9 mouse cellular contexts compared by ENCODE assay signal in the genomic region with DNA sequence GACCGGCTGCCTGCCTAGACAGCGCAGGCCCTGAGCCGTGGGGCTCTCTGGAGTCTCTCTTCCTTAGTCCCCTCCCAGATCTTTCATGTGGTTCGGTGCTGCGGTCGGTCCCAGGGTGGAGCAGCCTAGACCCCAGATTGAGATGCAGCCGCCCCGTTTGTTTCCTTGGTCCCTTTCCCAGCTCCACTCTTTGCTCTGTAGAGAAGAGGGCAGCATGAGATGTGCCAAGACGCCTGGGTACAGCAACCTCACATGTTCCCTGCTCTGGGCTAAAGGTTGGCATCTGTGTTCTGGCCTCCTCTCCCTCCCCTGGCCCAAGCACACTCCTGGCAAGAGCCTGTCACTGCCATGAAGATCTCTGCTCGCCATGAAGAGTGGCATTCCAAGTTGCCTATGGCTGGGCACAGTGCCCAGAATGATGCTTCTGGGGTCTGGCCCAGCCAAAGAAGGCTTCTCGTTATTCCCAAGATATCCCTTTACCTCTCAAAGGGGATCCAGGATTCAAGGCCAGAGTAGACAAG. TPM values are rescaled to one million over a fixed set of nuclear protein-coding genes. Genes with fewer than 3 reads are reported as not detected.
A peak's percentile ranks its signal among the peaks of the same experiment; 100 is the strongest.
DNase-seq lines count a peak whose midpoint lies in the region; ATAC-seq and TF ChIP-seq lines count a peak whose summit lies in the region.
"Had no signal": no experiment of that assay in that cellular context is flagged by ENCODE, and none has a peak within 500 bp of the region (broad histone marks: within the 10 kb centered on the region; RNA-seq: fewer than 3 reads in every experiment).

No protein-coding gene starts in this region.

- peaks cover 14% of the 10 kb centered on the region for H3K79me3 ChIP-seq in C2C12 (ENCODE audit: low read depth)

- H3ac ChIP-seq in C2C12 (ENCODE audit: control insufficient read depth, insufficient read length, low read depth) = peak overlapping the region; percentile 62

- peaks cover 95% of the 10 kb centered on the region for H3K4me1 ChIP-seq in forebrain, embryonic 10.5 days
- H3K4me1 ChIP-seq in forebrain, embryonic 11.5 days (replicated peaks; ENCODE audit: control insufficient read depth, insufficient read depth, low read length) = peaks cover 41% of the 10 kb centered on the region
- H3K4me1 ChIP-seq in forebrain, embryonic 14.5 days (ENCODE audit: control insufficient read depth, insufficient read depth, low read length) = peaks cover 48% of the 10 kb centered on the region
- H3K4me1 ChIP-seq in limb, embryonic 11.5 days (ENCODE audit: control insufficient read depth, insufficient read depth, low read length) = peaks cover 20% of the 10 kb centered on the region

- ATAC-seq in forebrain, embryonic 11.5 days (replicated peaks; ENCODE audit: low FRiP score) = no peak
- ATAC-seq in forebrain, embryonic 14.5 days = no peak
- ATAC-seq in limb, embryonic 11.5 days (ENCODE audit: insufficient number of reproducible peaks, low FRiP score, low TSS enrichment, low read depth) = no peak
- no peak for ATAC-seq in monocyte, adult 5-6 weeks (replicated peaks; ENCODE audit: insufficient number of reproducible peaks, low FRiP score, low TSS enrichment, poor library complexity, severe bottlenecking)

- WGBS in forebrain, embryonic 10.5 days = 84% methylated on average over 11 of the region's 11 CpGs
- WGBS in forebrain, embryonic 11.5 days = 85% methylated on average over 11 of the region's 11 CpGs
- 59% methylated on average over 11 of the region's 11 CpGs for WGBS in forebrain, embryonic 14.5 days
- 76% methylated on average over 11 of the region's 11 CpGs for WGBS in limb, embryonic 11.5 days

- H3K27ac ChIP-seq in forebrain, embryonic 10.5 days = peak overlapping the region; percentile 77
- no peak overlapping the region; the same call in 1 of the 2 replicates for H3K27ac ChIP-seq in forebrain, embryonic 11.5 days (ENCODE audit: low read depth, low read length)
- peak overlapping the region; percentile 70 for H3K27ac ChIP-seq in forebrain, embryonic 14.5 days (ENCODE audit: low read depth, low read length)
- H3K27ac ChIP-seq in limb, embryonic 11.5 days (replicated peaks; ENCODE audit: low read depth, low read length) = 0 out of 2 replicates have a peak overlapping the region, but pooled peaks have one; percentile 15

- H3K9me3 ChIP-seq in forebrain, embryonic 10.5 days = no peaks in the 10 kb centered on the region
- H3K9me3 ChIP-seq in forebrain, embryonic 11.5 days (ENCODE audit: control insufficient read depth, low read length) = no peaks in the 10 kb centered on the region
- H3K9me3 ChIP-seq in forebrain, embryonic 14.5 days (replicated peaks; ENCODE audit: control insufficient read depth, low read length) = no peaks in the 10 kb centered on the region
- no peaks in the 10 kb centered on the region for H3K9me3 ChIP-seq in limb, embryonic 11.5 days (ENCODE audit: control insufficient read depth, low read length)

- no peaks in the 10 kb centered on the region for H3K36me3 ChIP-seq in forebrain, embryonic 10.5 days (replicated peaks)
- H3K36me3 ChIP-seq in forebrain, embryonic 11.5 days (ENCODE audit: control insufficient read depth, insufficient read depth, low read length) = no peaks in the 10 kb centered on the region
- H3K36me3 ChIP-seq in C2C12 (ENCODE audit: control insufficient read depth, insufficient read depth) = peaks cover 24% of the 10 kb centered on the region
- H3K36me3 ChIP-seq in forebrain, embryonic 14.5 days (ENCODE audit: control insufficient read depth, insufficient read depth, low read length) = no peaks in the 10 kb centered on the region
- peaks cover 4% of the 10 kb centered on the region; the same call in 1 of the 2 replicates for H3K36me3 ChIP-seq in limb, embryonic 11.5 days (ENCODE audit: control insufficient read depth, insufficient read depth, low read length)

- H3K9ac ChIP-seq in forebrain, embryonic 11.5 days (ENCODE audit: low read length) = no peak overlapping the region
- no peak overlapping the region for H3K9ac ChIP-seq in forebrain, embryonic 14.5 days (ENCODE audit: low read length)
- no peak overlapping the region for H3K9ac ChIP-seq in limb, embryonic 11.5 days (ENCODE audit: low read length)

- H3K79me2 ChIP-seq in C2C12 (ENCODE audit: control insufficient read depth, insufficient read depth) = peaks cover 44% of the 10 kb centered on the region

- TF ChIP-seq CTCF in C2C12 (IDR thresholded peaks at IDR 0.05; ENCODE audit: control insufficient read depth, insufficient read depth, insufficient read length) = no peak

- H3K4me3 ChIP-seq in forebrain, embryonic 10.5 days = no peak overlapping the region
- H3K4me3 ChIP-seq in forebrain, embryonic 11.5 days (ENCODE audit: low read depth, low read length) = no peak overlapping the region
- H3K4me3 ChIP-seq in C2C12 (ENCODE audit: insufficient read depth, poor library complexity, severe bottlenecking) = no peak overlapping the region
- no peak overlapping the region for H3K4me3 ChIP-seq in forebrain, embryonic 14.5 days (ENCODE audit: low read depth, low read length)
- no peak overlapping the region for H3K4me3 ChIP-seq in limb, embryonic 11.5 days (ENCODE audit: low read depth, low read length)

- DNase-seq in forebrain, embryonic 10.5 days (ENCODE audit: extremely low spot score, low spot score) = no peak
- DNase-seq in forebrain, embryonic 11.5 days (ENCODE audit: low spot score) = no peak
- peak; percentile 60 for DNase-seq in forebrain, embryonic 14.5 days (ENCODE audit: low spot score)
- no peak for DNase-seq in limb, embryonic 11.5 days (ENCODE audit: low spot score)
- no peak for DNase-seq in right cerebral cortex, postnatal 36 days (ENCODE audit: low spot score in 2 of 2)
- no peak for DNase-seq in urinary bladder, postnatal 14 days (ENCODE audit: low spot score)

- no peak overlapping the region for H3K4me2 ChIP-seq in forebrain, embryonic 11.5 days (ENCODE audit: low read depth, low read length, severe bottlenecking)
- no peak overlapping the region for H3K4me2 ChIP-seq in forebrain, embryonic 14.5 days (ENCODE audit: low read length)
- H3K4me2 ChIP-seq in limb, embryonic 11.5 days (ENCODE audit: low read depth, severe bottlenecking) = no peak overlapping the region

- H3K27me3 ChIP-seq in forebrain, embryonic 10.5 days (ENCODE audit: poor library complexity, severe bottlenecking) = no peaks in the 10 kb centered on the region
- no peaks in the 10 kb centered on the region for H3K27me3 ChIP-seq in forebrain, embryonic 11.5 days (ENCODE audit: control insufficient read depth, insufficient read depth, low read length)
- no peaks in the 10 kb centered on the region for H3K27me3 ChIP-seq in C2C12 (ENCODE audit: control insufficient read depth, insufficient read depth, insufficient read length)
- H3K27me3 ChIP-seq in forebrain, embryonic 14.5 days (replicated peaks; ENCODE audit: control insufficient read depth, insufficient read depth, low read length) = no peaks in the 10 kb centered on the region
- H3K27me3 ChIP-seq in limb, embryonic 11.5 days (ENCODE audit: control insufficient read depth, insufficient read depth, low read length) = no peaks in the 10 kb centered on the region

TF ChIP-seq in C2C12, 6 proteins besides CTCF, POLR2A, EP300 and RAD21:
- no peak for TF ChIP-seq MAX (IDR thresholded peaks at IDR 0.05)
- TF ChIP-seq MYOG (IDR thresholded peaks at IDR 0.05; ENCODE audit: control insufficient read depth, extremely low read depth, insufficient read length) = no peak
- TF ChIP-seq USF1 (IDR thresholded peaks at IDR 0.05; ENCODE audit: low read depth) = no peak
- TF ChIP-seq FOSL1 (IDR thresholded peaks at IDR 0.05; ENCODE audit: insufficient read depth, low read length, poor library complexity, severe bottlenecking) = no peak
- TF ChIP-seq MYOD1 (IDR thresholded peaks at IDR 0.05; ENCODE audit: control insufficient read depth, insufficient read length, low read depth) = no peak
- no peak for TF ChIP-seq CEBPB (IDR thresholded peaks at IDR 0.05; ENCODE audit: low read depth)

RNA-seq across cellular contexts. Expression of a gene that starts 11.4 kb away (rescaled TPM):
- 37.8 and 44.7 TPM in 2 replicates for polyA plus RNA-seq in forebrain, embryonic 10.5 days (2016; fragmentation: Nextera tagmentation; extraction: Ambion mirVana)
- polyA plus RNA-seq in forebrain, embryonic 11.5 days (2014; fragmentation: Nextera tagmentation; extraction: Ambion mirVana) = 43.5 and 46.0 TPM in 2 replicates
- polyA plus RNA-seq in C2C12 (2012; fragmentation: generic; extraction: Trizol) = 96.8 TPM
- polyA plus RNA-seq in forebrain, embryonic 14.5 days (2014; fragmentation: Nextera tagmentation; extraction: Ambion mirVana) = 29.5 and 42.9 TPM in 2 replicates
- polyA plus RNA-seq in limb, embryonic 11.5 days (2014; fragmentation: Nextera tagmentation; extraction: Ambion mirVana) = 41.6 and 44.1 TPM in 2 replicates
- total RNA-seq in monocyte, adult 5-6 weeks (2017) = 2.1 to 4.3 TPM (median 3.1 TPM) in 3 replicates
- total RNA-seq: neutrophil, adult 5-6 weeks had no signal

RNA-seq across cellular contexts. Expression of a gene that starts 44.1 kb away (rescaled TPM):
- 159 and 168 TPM in 2 replicates for polyA plus RNA-seq in forebrain, embryonic 10.5 days (2016; fragmentation: Nextera tagmentation; extraction: Ambion mirVana)
- polyA plus RNA-seq in forebrain, embryonic 11.5 days (2014; fragmentation: Nextera tagmentation; extraction: Ambion mirVana) = 171 and 185 TPM in 2 replicates
- 46.6 TPM for polyA plus RNA-seq in C2C12 (2012; fragmentation: generic; extraction: Trizol)
- polyA plus RNA-seq in forebrain, embryonic 14.5 days (2014; fragmentation: Nextera tagmentation; extraction: Ambion mirVana) = 138 and 152 TPM in 2 replicates
- polyA plus RNA-seq in limb, embryonic 11.5 days (2014; fragmentation: Nextera tagmentation; extraction: Ambion mirVana) = 209 and 223 TPM in 2 replicates
- total RNA-seq in monocyte, adult 5-6 weeks (2017) = 156 to 231 TPM (median 178 TPM) in 3 replicates

RNA-seq across cellular contexts. Expression of a gene that starts 44.1 kb away (rescaled TPM):
- polyA plus RNA-seq in forebrain, embryonic 10.5 days (2016; fragmentation: Nextera tagmentation; extraction: Ambion mirVana) = 110 TPM in 2 replicates
- 121 TPM in 2 replicates for polyA plus RNA-seq in forebrain, embryonic 11.5 days (2014; fragmentation: Nextera tagmentation; extraction: Ambion mirVana)
- 76.1 TPM for polyA plus RNA-seq in C2C12 (2012; fragmentation: generic; extraction: Trizol)
- 178 and 206 TPM in 2 replicates for polyA plus RNA-seq in forebrain, embryonic 14.5 days (2014; fragmentation: Nextera tagmentation; extraction: Ambion mirVana)
- polyA plus RNA-seq in limb, embryonic 11.5 days (2014; fragmentation: Nextera tagmentation; extraction: Ambion mirVana) = 134 and 152 TPM in 2 replicates
- total RNA-seq in monocyte, adult 5-6 weeks (2017) = 20.1 to 53.5 TPM (median 37.4 TPM) in 3 replicates

RNA-seq across cellular contexts. Expression of a gene that starts 50.5 kb away (rescaled TPM):
- not detected in 2 replicates for polyA plus RNA-seq in forebrain, embryonic 10.5 days (2016; fragmentation: Nextera tagmentation; extraction: Ambion mirVana)
- polyA plus RNA-seq in forebrain, embryonic 11.5 days (2014; fragmentation: Nextera tagmentation; extraction: Ambion mirVana) = not detected in 2 replicates
- polyA plus RNA-seq in C2C12 (2012; fragmentation: generic; extraction: Trizol) = not detected
- polyA plus RNA-seq in forebrain, embryonic 14.5 days (2014; fragmentation: Nextera tagmentation; extraction: Ambion mirVana) = not detected in 2 replicates
- polyA plus RNA-seq in limb, embryonic 11.5 days (2014; fragmentation: Nextera tagmentation; extraction: Ambion mirVana) = not detected in 2 replicates
- not detected in 3 replicates for total RNA-seq in monocyte, adult 5-6 weeks (2017)
- total RNA-seq: neutrophil, adult 5-6 weeks had no signal
